Mouse (Mus musculus): ENCODE results near the gene Wsb2. TPM values are rescaled to one million over a fixed set of nuclear protein-coding genes. Genes with fewer than 3 reads are reported as not detected.
"Not testable (repeated sequence)": the region's sequence is repeated elsewhere in the genome, so short reads cannot be mapped to it uniquely, and the experiment has no call there.

The Wsb2 gene
- 100 to 1,000 TPM; 387 to 415 TPM for total RNA-seq (2021)
- long read RNA-seq, experiment 1, transcript Wsb2-201 (9 exons, 2,421 nt), result major isoform, 1,045 of 1,201 reads
- long read RNA-seq, experiment 1, transcript Wsb2-202 (8 exons, 1,526 nt), result minor isoform, 13 of 1,201 reads
- long read RNA-seq, experiment 1, transcript Wsb2-206 (4 exons, 600 nt), result minor isoform, 6 of 1,201 reads
- long read RNA-seq, experiment 1, transcript Wsb2-204 (3 exons, 392 nt), result minor isoform, 5 of 1,201 reads
- long read RNA-seq, experiment 1, partial matches to known transcripts, result 73 of 1,201 reads
- long read RNA-seq, experiment 1, other reads (novel, unspliced or antisense), result 56 of 1,201 reads
- long read RNA-seq, experiment 2, transcript Wsb2-201 (9 exons, 2,421 nt), result major isoform, 1,085 of 1,216 reads
- long read RNA-seq, experiment 2, transcript Wsb2-202 (8 exons, 1,526 nt), result minor isoform, 12 of 1,216 reads
- long read RNA-seq, experiment 2, transcript Wsb2-203 (2 exons, 3,357 nt), result minor isoform, 5 of 1,216 reads
- long read RNA-seq, experiment 2, partial matches to known transcripts, result 22 of 1,216 reads
- long read RNA-seq, experiment 2, other reads (novel, unspliced or antisense), result 89 of 1,216 reads

- intact Hi-C loops (cut with DNase I), result loop anchor here (5.0 kb wide), 3 partner anchors 40 to 240 kb away; partner anchors contain the start of genes Suds3 and Vsig10
- peak; percentile 70 to 81 for DNase-seq (ENCODE audit: low spot score in 2 of 2)
Measured at GRCm38 (mm10) chr5:117357129-117357477, at the start of gene Wsb2. Gene Wsb2 (plus strand): TSS chr5:117357304.

- intact Hi-C loops (cut with DNase I), result loop anchor here (5.0 kb wide), 2 partner anchors 185 to 190 kb away; partner anchors contain the start of gene Suds3
- peak; percentile 42 to 61 for DNase-seq (ENCODE audit: low spot score in 2 of 2)
Measured at GRCm38 (mm10) chr5:117307699-117308098, 49.4 kb upstream of the Wsb2 start.

GRCm38 (mm10) chr5:117313420-117313819 is 43.7 kb upstream of the Wsb2 start:
- no peak for DNase-seq (ENCODE audit: low spot score in 2 of 2)
- intact Hi-C loops (cut with DNase I), result loop anchor here (5.0 kb wide), 1 partner anchor 1016 kb away; no protein-coding TSS in a partner anchor

- intact Hi-C loops (cut with DNase I), result loop anchor here (5.0 kb wide), 1 partner anchor 1017 kb away; no protein-coding TSS in a partner anchor
- no peak for DNase-seq (ENCODE audit: low spot score in 2 of 2)
Measured at GRCm38 (mm10) chr5:117313909-117314308, 43.2 kb upstream of the Wsb2 start.

- intact Hi-C loops (cut with DNase I), result loop anchor here (5.0 kb wide), 2 partner anchors 42 to 1018 kb away; partner anchors contain the start of gene Wsb2
- no peak for DNase-seq (ENCODE audit: low spot score in 2 of 2)
Measured at GRCm38 (mm10) chr5:117314587-117315428, 42.3 kb upstream of the Wsb2 start.

GRCm38 (mm10) chr5:117318741-117319629 is 38.1 kb upstream of the Wsb2 start, which contains the start of gene Vsig10:
Gene Vsig10 (plus strand): TSS chr5:117319083.
- DNase-seq (ENCODE audit: low spot score in 2 of 2), result peak in 1 of 2 experiments; percentile 18
- intact Hi-C loops (cut with DNase I), result loop anchor here (5.0 kb wide), 1 partner anchor 38 kb away; the partner anchor contains the start of gene Wsb2

GRCm38 (mm10) chr5:117323751-117324150 is 33.4 kb upstream of the Wsb2 start:
- DNase-seq (ENCODE audit: low spot score in 2 of 2), result no peak
- intact Hi-C loops (cut with DNase I), result no loop called here

- no peak for DNase-seq (ENCODE audit: low spot score in 2 of 2)
- intact Hi-C loops (cut with DNase I), result no loop called here
Measured at GRCm38 (mm10) chr5:117326408-117326807, 30.7 kb upstream of the Wsb2 start.

- intact Hi-C loops (cut with DNase I), result no loop called here
- no peak for DNase-seq (ENCODE audit: low spot score in 2 of 2)
Measured at GRCm38 (mm10) chr5:117330457-117330856, 26.6 kb upstream of the Wsb2 start.

GRCm38 (mm10) chr5:117337999-117338398 is 19.1 kb upstream of the Wsb2 start:
- intact Hi-C loops (cut with DNase I), result no loop called here
- no peak for DNase-seq (ENCODE audit: low spot score in 2 of 2)

GRCm38 (mm10) chr5:117338503-117338902 is 18.6 kb upstream of the Wsb2 start:
- DNase-seq (ENCODE audit: low spot score in 2 of 2), result no peak
- intact Hi-C loops (cut with DNase I), result no loop called here

GRCm38 (mm10) chr5:117340081-117340480 is 17.0 kb upstream of the Wsb2 start:
- intact Hi-C loops (cut with DNase I), result no loop called here
- DNase-seq (ENCODE audit: low spot score in 2 of 2), result no peak

- no peak for DNase-seq (ENCODE audit: low spot score in 2 of 2)
- intact Hi-C loops (cut with DNase I), result no loop called here
Measured at GRCm38 (mm10) chr5:117341896-117342295, 15.2 kb upstream of the Wsb2 start.

- DNase-seq (ENCODE audit: low spot score in 2 of 2), result peak in 1 of 2 experiments; percentile 53
Measured at GRCm38 (mm10) chr5:117344496-117344895, 12.6 kb upstream of the Wsb2 start.

GRCm38 (mm10) chr5:117345432-117345976 is 11.6 kb upstream of the Wsb2 start:
- intact Hi-C loops (cut with DNase I), result no loop called here
- DNase-seq (ENCODE audit: low spot score in 2 of 2), result no peak

More at GRCm38 (mm10) chr5:117344496-117344895, 12.6 kb upstream of the Wsb2 start:
- intact Hi-C loops (cut with DNase I), result not testable (repeated sequence)

- no peak for DNase-seq (ENCODE audit: low spot score in 2 of 2)
- intact Hi-C loops (cut with DNase I), result no loop called here
Measured at GRCm38 (mm10) chr5:117346281-117346680, 10.8 kb upstream of the Wsb2 start.

- no peak for DNase-seq (ENCODE audit: low spot score in 2 of 2)
- intact Hi-C loops (cut with DNase I), result no loop called here
Measured at GRCm38 (mm10) chr5:117347011-117347410, 10.1 kb upstream of the Wsb2 start.

GRCm38 (mm10) chr5:117347838-117348237 is 9.3 kb upstream of the Wsb2 start:
- intact Hi-C loops (cut with DNase I), result no loop called here
- no peak for DNase-seq (ENCODE audit: low spot score in 2 of 2)
